Mouse (Mus musculus): ENCODE results near the gene Fam49a. TPM values are rescaled to one million over a fixed set of nuclear protein-coding genes. Genes with fewer than 3 reads are reported as not detected.

Fam49a gene
- total RNA-seq, 2 experiments from 2014 or later = 16.3 to 19.0 TPM

- DNase-seq (ENCODE audit: low spot score in 2 of 2) = no peak
These were observed 4.6 kb downstream of the Fam49a start for GRCm38 (mm10) chr12:12266552-12266951.

GRCm38 (mm10) chr12:12270495-12270894 is 8.6 kb downstream of the Fam49a start:
- DNase-seq (ENCODE audit: low spot score in 2 of 2) = no peak

- no peak for DNase-seq (ENCODE audit: low spot score in 2 of 2)
These were observed 12.2 kb downstream of the Fam49a start for GRCm38 (mm10) chr12:12274115-12274514.

- no peak for DNase-seq (ENCODE audit: low spot score in 2 of 2)
These were observed 13.3 kb downstream of the Fam49a start for GRCm38 (mm10) chr12:12275124-12275779.

- DNase-seq (ENCODE audit: low spot score in 2 of 2) = no peak
These were observed 16.0 kb downstream of the Fam49a start for GRCm38 (mm10) chr12:12277741-12278463.

- no peak for DNase-seq (ENCODE audit: low spot score in 2 of 2)
These were observed 16.5 kb downstream of the Fam49a start for GRCm38 (mm10) chr12:12278464-12278872.

- no peak for DNase-seq (ENCODE audit: low spot score in 2 of 2)
These were observed 21.9 kb downstream of the Fam49a start for GRCm38 (mm10) chr12:12283702-12284288.

- no peak for DNase-seq (ENCODE audit: low spot score in 2 of 2)
These were observed 22.6 kb downstream of the Fam49a start for GRCm38 (mm10) chr12:12284521-12284920.

GRCm38 (mm10) chr12:12287131-12287786 is 25.3 kb downstream of the Fam49a start:
- DNase-seq (ENCODE audit: low spot score in 2 of 2) = no peak

GRCm38 (mm10) chr12:12287787-12288132 is 25.8 kb downstream of the Fam49a start:
- DNase-seq (ENCODE audit: low spot score in 2 of 2) = no peak

GRCm38 (mm10) chr12:12288586-12288985 is 26.6 kb downstream of the Fam49a start:
- no peak for DNase-seq (ENCODE audit: low spot score in 2 of 2)

- DNase-seq (ENCODE audit: low spot score in 2 of 2) = no peak
These were observed 27.7 kb downstream of the Fam49a start for GRCm38 (mm10) chr12:12289636-12290035.

- no peak for DNase-seq (ENCODE audit: low spot score in 2 of 2)
These were observed 30.2 kb downstream of the Fam49a start for GRCm38 (mm10) chr12:12292043-12292618.

- no peak for DNase-seq (ENCODE audit: low spot score in 2 of 2)
These were observed 32.6 kb downstream of the Fam49a start for GRCm38 (mm10) chr12:12294380-12295171.

GRCm38 (mm10) chr12:12298451-12298850 is 36.5 kb downstream of the Fam49a start:
- no peak for DNase-seq (ENCODE audit: low spot score in 2 of 2)

GRCm38 (mm10) chr12:12299303-12299702 is 37.4 kb downstream of the Fam49a start:
- no peak for DNase-seq (ENCODE audit: low spot score in 2 of 2)

- no peak for DNase-seq (ENCODE audit: low spot score in 2 of 2)
These were observed 39.2 kb downstream of the Fam49a start for GRCm38 (mm10) chr12:12301149-12301548.

GRCm38 (mm10) chr12:12301815-12302214 is 39.9 kb downstream of the Fam49a start:
- no peak for DNase-seq (ENCODE audit: low spot score in 2 of 2)

GRCm38 (mm10) chr12:12306214-12306613 is 44.3 kb downstream of the Fam49a start:
- no peak for DNase-seq (ENCODE audit: low spot score in 2 of 2)

GRCm38 (mm10) chr12:12306814-12307213 is 44.9 kb downstream of the Fam49a start:
- no peak for DNase-seq (ENCODE audit: low spot score in 2 of 2)

GRCm38 (mm10) chr12:12307245-12307644 is 45.3 kb downstream of the Fam49a start:
- no peak for DNase-seq (ENCODE audit: low spot score in 2 of 2)
